16 mouse cellular contexts compared by ENCODE assay signal in genomic region chr7:88306725-88307124, GRCm38 (mm10).
"Had no signal": no experiment of that assay in that cellular context is flagged by ENCODE, and none has a peak within 500 bp of the region (broad histone marks: within the 10 kb centered on the region; RNA-seq: fewer than 3 reads in every experiment).

No protein-coding gene starts in this region.

- H3K27ac ChIP-seq: left cerebral cortex, adult 2 months; liver, embryonic 13.5 days; midbrain, embryonic 10.5 days; midbrain, embryonic 13.5 days; neural tube, embryonic 13.5 days had no signal

- H3K9me3 ChIP-seq: liver, embryonic 13.5 days; megakaryocyte, embryonic 14.5 days; midbrain, embryonic 10.5 days; midbrain, embryonic 13.5 days; neural tube, embryonic 13.5 days had no signal

- H3K9ac ChIP-seq: liver, embryonic 13.5 days; lung, embryonic 14.5 days; midbrain, embryonic 13.5 days; neural tube, embryonic 13.5 days had no signal

- H3K4me1 ChIP-seq: liver, embryonic 13.5 days; midbrain, embryonic 10.5 days; midbrain, embryonic 13.5 days; neural tube, embryonic 13.5 days had no signal

- DNase-seq: kidney, adult 18-20 months; kidney, adult 9 months; kidney, postnatal 36 days; layer of hippocampus, postnatal 36 days; liver, embryonic 13.5 days; lung, embryonic 14.5 days; retina, postnatal 1 day; thymus, adult 18-20 months; thymus, postnatal 36 days had no signal

- H3K36me3 ChIP-seq: midbrain, embryonic 10.5 days; midbrain, embryonic 13.5 days; neural tube, embryonic 13.5 days had no signal

- H3K27me3 ChIP-seq: liver, embryonic 13.5 days; megakaryocyte, embryonic 14.5 days; midbrain, embryonic 13.5 days; neural tube, embryonic 13.5 days had no signal

- H3K4me2 ChIP-seq: liver, embryonic 13.5 days; lung, embryonic 14.5 days; midbrain, embryonic 13.5 days; neural tube, embryonic 13.5 days had no signal

- ATAC-seq: midbrain, embryonic 13.5 days; midbrain, embryonic 16.5 days had no signal

- H3K4me3 ChIP-seq: left cerebral cortex, adult 2 months; liver, embryonic 13.5 days; megakaryocyte, embryonic 14.5 days; midbrain, embryonic 10.5 days; midbrain, embryonic 13.5 days; myocyte; neural tube, embryonic 13.5 days had no signal
